Mouse (Mus musculus) cerebellum, postnatal 10 days (tissue): ENCODE results near the gene Dennd1a.
A peak's percentile ranks its signal among the peaks of the same experiment; 100 is the strongest.
"Not testable (repeated sequence)": the region's sequence is repeated elsewhere in the genome, so short reads cannot be mapped to it uniquely, and the experiment has no call there.

ENCODE experiments used
- DNase-seq, 2 experiments: peaks; one replicate each; pipeline ENCODE4 v3.0.0; 2021; ENCODE audit warnings: mixed read lengths in 2 of 2

The Dennd1a gene

GRCm38 (mm10) chr2:37945598-37946336, 341.4 kb downstream of the Dennd1a start:
- DNase-seq = peak; percentile 33 to 38

- DNase-seq = no peak
These were observed 344.3 kb downstream of the Dennd1a start for GRCm38 (mm10) chr2:37942906-37943305.

- no peak for DNase-seq
These were observed 345.4 kb downstream of the Dennd1a start for GRCm38 (mm10) chr2:37941741-37942140.

GRCm38 (mm10) chr2:37940845-37941361, 346.3 kb downstream of the Dennd1a start:
- DNase-seq = no peak

- DNase-seq = no peak
These were observed 347.2 kb downstream of the Dennd1a start for GRCm38 (mm10) chr2:37939997-37940396.

- not testable (repeated sequence) for DNase-seq
These were observed 350.3 kb downstream of the Dennd1a start for GRCm38 (mm10) chr2:37936922-37937321.

- DNase-seq = no peak
These were observed 354.9 kb downstream of the Dennd1a start for GRCm38 (mm10) chr2:37932240-37932639.

GRCm38 (mm10) chr2:37931018-37931930, 355.9 kb downstream of the Dennd1a start:
- DNase-seq = peak; percentile 21 to 32

GRCm38 (mm10) chr2:37926133-37926503, 361.1 kb downstream of the Dennd1a start:
- no peak for DNase-seq

- DNase-seq = peak; percentile 83 to 85
These were observed 361.6 kb downstream of the Dennd1a start for GRCm38 (mm10) chr2:37925413-37926132.

GRCm38 (mm10) chr2:37908721-37909506, 378.3 kb downstream of the Dennd1a start:
- DNase-seq = no peak

GRCm38 (mm10) chr2:37908296-37908695, 378.9 kb downstream of the Dennd1a start:
- no peak for DNase-seq

- no peak for DNase-seq
These were observed 380.9 kb downstream of the Dennd1a start for GRCm38 (mm10) chr2:37906261-37906660.

- peak; percentile 36 to 54 for DNase-seq
These were observed 383.9 kb downstream of the Dennd1a start for GRCm38 (mm10) chr2:37903286-37903685.

GRCm38 (mm10) chr2:37883214-37883613, 404.0 kb downstream of the Dennd1a start:
- no peak for DNase-seq

GRCm38 (mm10) chr2:37881262-37881913, 405.8 kb downstream of the Dennd1a start:
- DNase-seq = no peak

- no peak for DNase-seq
These were observed 407.5 kb downstream of the Dennd1a start for GRCm38 (mm10) chr2:37879697-37880096.

- peak in 1 of 2 experiments; percentile 14 for DNase-seq
These were observed 414.4 kb downstream of the Dennd1a start for GRCm38 (mm10) chr2:37872791-37873190.

GRCm38 (mm10) chr2:37869628-37870027, 417.6 kb downstream of the Dennd1a start:
- DNase-seq = peak; percentile 70 to 79

- DNase-seq = peak in 1 of 2 experiments; percentile 28
These were observed 419.8 kb downstream of the Dennd1a start for GRCm38 (mm10) chr2:37867387-37867786.

GRCm38 (mm10) chr2:37857472-37857871, 429.7 kb downstream of the Dennd1a start:
- no peak for DNase-seq
